Mouse (Mus musculus) heart, embryonic 12.5 days (tissue): ENCODE results near the gene Enox2. TPM values are rescaled to one million over a fixed set of nuclear protein-coding genes. Genes with fewer than 3 reads are reported as not detected.

Experiments used
- ATAC-seq: fragments of 200-750 bp; cut with Nextera tagmentation; 2 replicates; pipeline ENCODE4 v1.8.0; 2017; ENCODE audit warnings: moderate TSS enrichment, moderate library complexity; ENCODE audit not compliant: insufficient number of reproducible peaks, low FRiP score
- H3K27ac ChIP-seq: fragments of 300-500 bp; sonication (generic); 2 replicates; pipeline ENCODE4 v1.5.1; 2016; ENCODE audit warnings: mild to moderate bottlenecking, moderate library complexity; ENCODE audit not compliant: poor library complexity, severe bottlenecking
- H3K27me3 ChIP-seq: fragments of 300-500 bp; sonication (generic); replicated peaks from 2 replicates; pipeline ENCODE4 v1.6.1; 2016; ENCODE audit warnings: mild to moderate bottlenecking, moderate library complexity
- H3K36me3 ChIP-seq: fragments of 300-500 bp; sonication (generic); 2 replicates; pipeline ENCODE4 v1.6.1; 2016; ENCODE audit warnings: mild to moderate bottlenecking, moderate library complexity
- H3K4me1 ChIP-seq: fragments of 300-500 bp; sonication (generic); replicated peaks from 2 replicates; pipeline ENCODE4 v1.6.1; 2016; ENCODE audit warnings: mild to moderate bottlenecking
- H3K4me2 ChIP-seq: fragments of 300-500 bp; sonication (generic); 2 replicates; pipeline ENCODE4 v1.6.1; 2016; ENCODE audit warnings: mild to moderate bottlenecking, moderate library complexity
- H3K4me3 ChIP-seq: fragments of 300-500 bp; sonication (generic); 2 replicates; pipeline ENCODE4 v1.5.1; 2016; ENCODE audit warnings: mild to moderate bottlenecking
- H3K9ac ChIP-seq: fragments of 300-500 bp; sonication (generic); 2 replicates; pipeline ENCODE4 v1.6.1; 2016; ENCODE audit warnings: mild to moderate bottlenecking, moderate library complexity
- H3K9me3 ChIP-seq: fragments of 300-500 bp; sonication (generic); replicated peaks from 2 replicates; pipeline ENCODE4 v1.6.1; 2016; ENCODE audit warnings: mild to moderate bottlenecking, moderate library complexity
- WGBS: fragments of 180-500 bp; shearing (Covaris S2); methylation state at CpG from one replicate; pipeline ENCODE4 v1.1.7; 2016; 5-methylcytosine and 5-hydroxymethylcytosine counted together
- polyA plus RNA-seq: library from polyadenylated mRNA; unstranded; fragments of >200 nt; fragmentation: Nextera tagmentation; extraction: Ambion mirVana; gene quantifications from 2 replicates; pipeline ENCODE4 v1.2.1, GENCODE M21; 2016

The Enox2 gene
- polyA plus RNA-seq, 1 experiment from 2014 or later, result 6.3 TPM

GRCm38 (mm10) chrX:48985653-48986052 is 302.4 kb downstream of the Enox2 start:
- Histone ChIP-seq H3K4me3 (no peak overlapping the region), H3K4me2 (no peak overlapping the region), H3K9me3 (no peaks in the 10 kb centered on the region), H3K9ac (no peak overlapping the region), H3K4me1 (no peaks in the 10 kb centered on the region), H3K27ac (no peak overlapping the region), H3K36me3 (no peaks in the 10 kb centered on the region), H3K27me3 (no peaks in the 10 kb centered on the region)
- ATAC-seq, result no peak
- WGBS, result 64% methylated on average over 5 of the region's 5 CpGs

GRCm38 (mm10) chrX:48984451-48984850 is 303.6 kb downstream of the Enox2 start:
- H3K4me2 ChIP-seq, result no peak overlapping the region
- no peak overlapping the region for H3K9ac ChIP-seq
- H3K4me3 ChIP-seq, result no peak overlapping the region
- no peak for ATAC-seq
- no peaks in the 10 kb centered on the region for H3K9me3 ChIP-seq
- H3K36me3 ChIP-seq, result no peaks in the 10 kb centered on the region
- H3K27me3 ChIP-seq, result no peaks in the 10 kb centered on the region
- H3K4me1 ChIP-seq, result no peaks in the 10 kb centered on the region
- 59% methylated on average over 2 of the region's 2 CpGs for WGBS
- H3K27ac ChIP-seq, result no peak overlapping the region

Other genes starting within 250 kb of the Enox2 start
- 1.3 and 1.6 TPM in 2 replicates for gene Arhgap36, start 175.7 kb upstream of the Enox2 start, polyA plus RNA-seq